Mouse (Mus musculus) limb, embryonic 13.5 days (tissue): ENCODE data around the gene Ifitm7. TPM values are rescaled to one million over a fixed set of nuclear protein-coding genes. Genes with fewer than 3 reads are reported as not detected.
"Not testable (repeated sequence)": the region's sequence is repeated elsewhere in the genome, so short reads cannot be mapped to it uniquely, and the experiment has no call there.

Source experiments
- ATAC-seq: fragments of 200-750 bp; cut with Nextera tagmentation; 2 replicates; pipeline ENCODE4 v1.8.0; 2017; ENCODE audit warnings: low read depth, moderate number of reproducible peaks, moderate TSS enrichment; ENCODE audit not compliant: low FRiP score
- H3K27ac ChIP-seq: fragments of 300-500 bp; sonication (generic); 2 replicates; pipeline ENCODE4 v1.5.1; 2015; ENCODE audit warnings: inconsistent platforms, mild to moderate bottlenecking, moderate library complexity
- H3K27me3 ChIP-seq: fragments of 300-500 bp; sonication (generic); 2 replicates; pipeline ENCODE4 v1.6.1; 2015; ENCODE audit warnings: mild to moderate bottlenecking, inconsistent platforms
- H3K36me3 ChIP-seq: fragments of 300-500 bp; sonication (generic); 2 replicates; pipeline ENCODE4 v1.6.1; 2015; ENCODE audit warnings: inconsistent platforms, mild to moderate bottlenecking, moderate library complexity
- H3K4me1 ChIP-seq: fragments of 300-500 bp; sonication (generic); 2 replicates; pipeline ENCODE4 v1.6.1; 2015; ENCODE audit warnings: inconsistent platforms
- H3K4me2 ChIP-seq: fragments of 300-500 bp; sonication (generic); replicated peaks from 2 replicates; pipeline ENCODE4 v1.6.1; 2015; ENCODE audit warnings: inconsistent platforms, mild to moderate bottlenecking, moderate library complexity
- H3K4me3 ChIP-seq: fragments of 300-500 bp; sonication (generic); 2 replicates; pipeline ENCODE4 v1.5.1; 2015; ENCODE audit warnings: moderate library complexity, mild to moderate bottlenecking, inconsistent platforms
- H3K9ac ChIP-seq: fragments of 300-500 bp; sonication (generic); 2 replicates; pipeline ENCODE4 v1.6.1; 2015; ENCODE audit warnings: mild to moderate bottlenecking, inconsistent platforms
- H3K9me3 ChIP-seq: fragments of 300-500 bp; sonication (generic); 2 replicates; pipeline ENCODE4 v1.6.1; 2016; ENCODE audit warnings: inconsistent platforms
- WGBS: fragments of 180-500 bp; shearing (Covaris S2); methylation state at CpG from one replicate; pipeline ENCODE4 v1.1.7; 2015; 5-methylcytosine and 5-hydroxymethylcytosine counted together
- polyA plus RNA-seq: library from polyadenylated mRNA; unstranded; fragments of >200 nt; fragmentation: Nextera tagmentation; extraction: Ambion mirVana; gene quantifications from 2 replicates; pipeline ENCODE4 v1.2.1, GENCODE M21; 2015

Ifitm7 gene
- polyA plus RNA-seq, 1 experiment from 2014 or later: 0.08 TPM

- no peaks in the 10 kb centered on the region for H3K36me3 ChIP-seq
- H3K27ac ChIP-seq: no peak overlapping the region
- no peaks in the 10 kb centered on the region for H3K9me3 ChIP-seq
- no peaks in the 10 kb centered on the region for H3K27me3 ChIP-seq
- H3K4me2 ChIP-seq: no peak overlapping the region
- ATAC-seq: no peak
- H3K4me1 ChIP-seq: peaks cover 9% of the 10 kb centered on the region; the same call in 1 of the 2 replicates
- 82% methylated on average over 4 of the region's 4 CpGs for WGBS
- no peak overlapping the region for H3K9ac ChIP-seq
- H3K4me3 ChIP-seq: no peak overlapping the region
Measured at GRCm38 (mm10) chr16:14005266-14005665, 18.6 kb upstream of the Ifitm7 start.

GRCm38 (mm10) chr16:14004726-14005125 lies 18.0 kb upstream of the Ifitm7 start:
- ATAC-seq: no peak
- Histone ChIP-seq H3K4me3 (no peak overlapping the region), H3K4me2 (no peak overlapping the region), H3K4me1 (peaks cover 9% of the 10 kb centered on the region; the same call in 1 of the 2 replicates), H3K27me3 (no peaks in the 10 kb centered on the region), H3K9me3 (no peaks in the 10 kb centered on the region), H3K9ac (no peak overlapping the region), H3K27ac (no peak overlapping the region), H3K36me3 (no peaks in the 10 kb centered on the region)
- WGBS: 87% methylated on average over 2 of the region's 2 CpGs

DNA sequence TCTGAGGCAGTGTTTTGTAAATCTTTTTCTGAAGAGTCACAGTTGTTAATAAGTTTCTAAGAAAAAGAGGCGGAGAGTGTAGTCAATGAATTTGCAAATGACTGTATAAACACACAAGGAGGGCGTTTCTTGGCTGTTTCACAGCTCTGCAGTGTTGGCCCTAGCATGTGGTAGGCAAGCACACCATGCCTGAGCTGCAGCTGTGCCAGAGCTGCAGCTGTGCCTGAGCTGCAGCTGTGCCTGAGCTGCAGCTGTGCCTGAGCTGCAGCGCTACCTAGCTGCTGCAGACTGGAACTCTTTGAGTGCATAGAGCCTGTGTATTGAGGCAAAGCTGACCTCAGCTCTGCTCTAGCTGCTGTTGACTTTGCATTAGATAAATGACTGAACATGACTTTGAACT lies 17.5 kb upstream of the Ifitm7 start:
- no peaks in the 10 kb centered on the region for H3K36me3 ChIP-seq
- H3K27ac ChIP-seq: no peak overlapping the region
- H3K4me2 ChIP-seq: no peak overlapping the region
- H3K9ac ChIP-seq: no peak overlapping the region
- WGBS: 25% methylated on average over 3 of the region's 3 CpGs
- H3K4me3 ChIP-seq: no peak overlapping the region
- no peaks in the 10 kb centered on the region for H3K9me3 ChIP-seq
- H3K27me3 ChIP-seq: no peaks in the 10 kb centered on the region
- peaks cover 9% of the 10 kb centered on the region; the same call in 1 of the 2 replicates for H3K4me1 ChIP-seq
- ATAC-seq: peak; percentile 83

DNA sequence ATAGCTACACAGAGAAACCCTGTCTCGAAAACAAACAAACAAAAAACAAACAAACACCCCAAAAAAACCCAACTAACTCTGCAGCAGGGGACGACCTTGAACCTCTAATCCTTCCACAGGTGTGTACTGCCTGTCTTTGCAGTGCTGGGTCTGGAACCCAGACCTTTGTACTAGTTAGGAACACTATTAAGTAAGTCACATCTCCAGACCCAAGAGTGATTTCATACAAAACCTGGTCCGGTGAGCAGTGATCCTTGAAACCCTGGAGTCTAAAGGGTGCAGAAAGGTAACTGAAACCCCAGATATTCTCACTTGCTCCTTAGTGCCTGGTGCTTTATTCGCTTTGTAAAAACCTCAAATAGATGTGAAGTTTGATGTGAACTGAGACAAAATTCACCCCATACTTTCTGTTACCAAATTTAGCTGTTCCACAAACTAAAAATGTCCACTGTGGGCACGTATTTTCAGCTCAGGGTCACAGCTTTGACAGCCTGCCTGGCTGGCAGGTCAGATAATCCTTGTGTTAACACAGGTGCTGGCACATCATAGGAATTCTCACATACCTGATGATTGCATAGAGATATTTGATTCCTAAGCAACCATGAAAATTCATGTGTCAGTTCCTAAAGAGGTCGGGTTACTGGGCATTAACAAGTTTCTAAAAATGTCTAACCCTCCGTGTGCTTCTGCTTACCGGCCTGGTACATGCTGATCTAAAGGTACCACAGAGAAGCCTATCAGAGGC lies 16.9 kb upstream of the Ifitm7 start:
- no peak overlapping the region for H3K4me3 ChIP-seq
- no peak overlapping the region for H3K4me2 ChIP-seq
- 57% methylated on average over 8 of the region's 8 CpGs for WGBS
- H3K27me3 ChIP-seq: no peaks in the 10 kb centered on the region
- H3K36me3 ChIP-seq: no peaks in the 10 kb centered on the region
- no peak overlapping the region for H3K27ac ChIP-seq
- no peaks in the 10 kb centered on the region for H3K9me3 ChIP-seq
- peaks cover 9% of the 10 kb centered on the region; the same call in 1 of the 2 replicates for H3K4me1 ChIP-seq
- no peak overlapping the region for H3K9ac ChIP-seq
- ATAC-seq: 0 out of 2 replicates have a peak, but pooled peaks have one; percentile 32

GRCm38 (mm10) chr16:13994502-13994901 lies 7.8 kb upstream of the Ifitm7 start:
- no peaks in the 10 kb centered on the region for H3K9me3 ChIP-seq
- no peaks in the 10 kb centered on the region for H3K4me1 ChIP-seq
- H3K4me2 ChIP-seq: no peak overlapping the region
- no peak overlapping the region for H3K9ac ChIP-seq
- H3K27me3 ChIP-seq: no peaks in the 10 kb centered on the region
- no peaks in the 10 kb centered on the region for H3K36me3 ChIP-seq
- no peak overlapping the region for H3K27ac ChIP-seq
- no peak for ATAC-seq
- WGBS: 73% methylated on average over 1 of the region's 1 CpGs
- no peak overlapping the region for H3K4me3 ChIP-seq

- H3K27me3 ChIP-seq: no peaks in the 10 kb centered on the region
- H3K27ac ChIP-seq: no peak overlapping the region
- no peak overlapping the region for H3K9ac ChIP-seq
- no peak overlapping the region for H3K4me2 ChIP-seq
- no peaks in the 10 kb centered on the region for H3K9me3 ChIP-seq
- no peaks in the 10 kb centered on the region for H3K36me3 ChIP-seq
- H3K4me1 ChIP-seq: no peaks in the 10 kb centered on the region
- H3K4me3 ChIP-seq: no peak overlapping the region
- no peak for ATAC-seq
- 72% methylated on average over 1 of the region's 1 CpGs for WGBS
Measured at GRCm38 (mm10) chr16:13994076-13994475, 7.4 kb upstream of the Ifitm7 start.

DNA sequence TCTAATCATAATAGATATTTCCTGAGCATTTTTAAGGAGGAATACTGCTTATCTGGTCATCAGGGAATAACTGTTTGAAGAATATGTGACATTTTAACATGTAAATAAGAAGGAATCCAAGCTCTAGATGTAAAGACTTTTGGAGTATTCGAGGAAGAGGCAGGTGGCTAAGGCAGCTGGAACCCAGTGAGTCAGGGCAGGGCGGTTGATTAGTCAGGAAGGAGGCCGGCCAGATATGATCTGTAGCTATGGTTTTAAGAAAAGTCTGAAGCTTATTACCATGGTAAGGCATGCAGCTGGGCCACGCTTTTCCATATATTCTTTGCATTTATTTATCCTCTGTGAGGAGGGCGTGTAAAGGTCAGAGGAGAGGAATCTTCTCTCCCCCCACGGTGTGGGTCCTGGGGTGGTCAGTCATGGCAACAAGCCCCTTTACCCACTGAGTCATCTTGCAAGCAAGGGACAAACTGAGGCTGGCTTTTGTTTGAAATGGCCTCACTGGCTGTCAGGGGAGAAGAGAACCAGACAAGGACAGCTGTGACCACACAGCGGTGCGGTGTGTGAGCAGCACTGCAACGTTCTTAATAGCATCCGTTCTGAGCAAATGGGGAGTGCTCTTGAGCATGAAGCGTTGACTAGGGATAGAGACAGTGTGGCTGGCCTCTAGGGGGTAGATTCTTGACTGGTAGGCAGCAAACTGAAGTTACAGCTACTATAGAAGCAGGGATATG lies 6.0 kb upstream of the Ifitm7 start:
- no peaks in the 10 kb centered on the region for H3K27me3 ChIP-seq
- H3K27ac ChIP-seq: no peak overlapping the region
- H3K4me1 ChIP-seq: no peaks in the 10 kb centered on the region
- H3K9me3 ChIP-seq: no peaks in the 10 kb centered on the region
- no peak overlapping the region for H3K4me2 ChIP-seq
- ATAC-seq: no peak
- no peak overlapping the region for H3K9ac ChIP-seq
- H3K36me3 ChIP-seq: no peaks in the 10 kb centered on the region
- WGBS: 84% methylated on average over 11 of the region's 11 CpGs
- H3K4me3 ChIP-seq: no peak overlapping the region

GRCm38 (mm10) chr16:13986197-13986573 lies 503 bp downstream of the Ifitm7 start:
- H3K27me3 ChIP-seq: no peaks in the 10 kb centered on the region
- no peak for ATAC-seq
- H3K9me3 ChIP-seq: no peaks in the 10 kb centered on the region
- H3K4me2 ChIP-seq: peak overlapping the region; percentile 80
- no peak overlapping the region for H3K27ac ChIP-seq
- 65% methylated on average over 3 of the region's 3 CpGs for WGBS
- peaks cover 8% of the 10 kb centered on the region for H3K4me1 ChIP-seq
- peak overlapping the region; percentile 55 for H3K4me3 ChIP-seq
- H3K9ac ChIP-seq: peak overlapping the region; percentile 70; the same call in 1 of the 2 replicates
- H3K36me3 ChIP-seq: no peaks in the 10 kb centered on the region

GRCm38 (mm10) chr16:13983161-13983560 lies 3.5 kb downstream of the Ifitm7 start:
- 91% methylated on average over 5 of the region's 5 CpGs for WGBS

DNA sequence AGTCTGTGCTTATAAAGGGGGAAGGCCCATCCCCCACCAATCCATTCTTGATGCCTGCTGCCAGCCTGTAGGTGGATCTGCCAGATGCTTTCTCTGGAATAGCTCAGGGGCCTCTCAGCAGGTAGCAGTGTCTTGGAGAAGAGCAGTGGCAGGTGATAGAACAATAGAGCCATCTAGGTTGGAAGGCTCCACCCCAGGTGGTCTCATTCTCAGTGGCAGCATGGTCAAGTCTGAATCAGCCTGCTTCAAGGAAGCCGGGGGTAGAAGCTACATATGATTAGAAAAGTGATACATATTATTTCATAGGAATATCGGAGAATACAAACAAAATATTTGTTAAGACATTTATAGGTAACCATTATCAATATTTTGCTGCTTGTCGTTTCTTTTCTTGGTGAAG lies 5.0 kb downstream of the Ifitm7 start:
- H3K4me2 ChIP-seq, H3K4me3 ChIP-seq, H3K4me1 ChIP-seq, H3K9me3 ChIP-seq, H3K27ac ChIP-seq, H3K27me3 ChIP-seq, H3K9ac ChIP-seq, H3K36me3 ChIP-seq, ATAC-seq: not testable (repeated sequence)
- 81% methylated on average over 3 of the region's 3 CpGs for whole genome bisulfite sequencing

More at GRCm38 (mm10) chr16:13983161-13983560, 3.5 kb downstream of the Ifitm7 start:
- Histone ChIP-seq H3K27me3 (no peaks in the 10 kb centered on the region), H3K36me3 (no peaks in the 10 kb centered on the region), H3K4me3 (no peak overlapping the region), H3K4me1 (peaks cover 8% of the 10 kb centered on the region), H3K9me3 (no peaks in the 10 kb centered on the region), H3K4me2 (no peak overlapping the region), H3K9ac (no peak overlapping the region), H3K27ac (no peak overlapping the region)
- ATAC-seq: no peak

DNA sequence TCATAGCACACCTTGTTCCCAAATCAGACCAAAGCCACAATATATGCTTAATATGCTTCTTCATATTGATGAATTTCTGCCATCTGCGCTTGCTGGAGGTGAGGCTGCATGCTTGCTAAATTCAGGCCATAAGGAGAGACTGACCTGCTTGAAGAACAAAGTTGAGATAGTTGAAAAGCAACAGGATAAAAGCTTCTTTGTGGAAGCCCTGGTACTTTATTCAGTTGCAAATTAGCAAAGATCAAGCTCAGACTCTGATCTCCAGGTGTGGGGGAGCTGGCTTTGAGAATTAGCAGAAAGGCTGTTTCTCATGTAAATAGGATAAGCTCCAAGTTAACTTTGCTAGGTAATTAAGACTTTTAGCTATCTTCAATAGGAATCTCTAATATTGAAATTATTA lies 9.7 kb downstream of the Ifitm7 start:
- not testable (repeated sequence) for H3K4me1 ChIP-seq, H3K27me3 ChIP-seq, ATAC-seq, H3K9ac ChIP-seq, H3K4me2 ChIP-seq, H3K4me3 ChIP-seq, H3K9me3 ChIP-seq, H3K27ac ChIP-seq, H3K36me3 ChIP-seq
- 62% methylated on average over 1 of the region's 1 CpGs for WGBS

- 79% methylated on average over 4 of the region's 4 CpGs for WGBS
- H3K4me3 ChIP-seq, H3K9ac ChIP-seq, ATAC-seq, H3K9me3 ChIP-seq, H3K36me3 ChIP-seq, H3K27me3 ChIP-seq, H3K4me2 ChIP-seq, H3K27ac ChIP-seq, H3K4me1 ChIP-seq: not testable (repeated sequence)
Measured at GRCm38 (mm10) chr16:13976358-13976896, 10.3 kb downstream of the Ifitm7 start.
